Mouse (Mus musculus) heart, adult 18-20 months (tissue): ENCODE data around the gene Tbx21. TPM values are rescaled to one million over a fixed set of nuclear protein-coding genes. Genes with fewer than 3 reads are reported as not detected.

Experiments used
- microRNA-seq, 2 experiments: library from miRNA; unstranded; fragments of <30 nt; microRNA quantifications; one replicate each; pipeline ENCODE4 v1.2.0; 2022
- total RNA-seq, 2 experiments: library from RNA; stranded (reverse); gene quantifications; 2 replicates each; pipeline ENCODE4 v1.2.3; 2021

Gene Tbx21
- total RNA-seq, 2 experiments from 2014 or later = 0.10 to 0.41 TPM

Small RNA genes within 50 kb of the gene (microRNA-seq; reads per million reads assigned to microRNA genes)
- 0.38 to 0.81 reads per million in 2 experiments for gene Mir7235
- 3.2 to 4.6 reads per million in 2 experiments for gene Mir8103

Other genes starting within 250 kb of the Tbx21 start
- gene Cdk5rap3, start 198.8 kb downstream of the Tbx21 start, total RNA-seq = 10 to 100 TPM; 23.4 to 25.1 TPM
- 1 to 10 TPM in 1 of 2 experiments, under 1 TPM in 1; 0.79 to 2.2 TPM for gene Prr15l, start 187.2 kb downstream of the Tbx21 start, total RNA-seq
- gene Pnpo, start 171.3 kb downstream of the Tbx21 start, total RNA-seq = 10 to 100 TPM; 16.7 to 17.4 TPM
- gene Sp2, start 132.4 kb downstream of the Tbx21 start, total RNA-seq = 10 to 100 TPM in 1 of 2 experiments, 1 to 10 TPM in 1; 7.4 to 10.3 TPM
- gene Sp6, start 101.9 kb downstream of the Tbx21 start, total RNA-seq = under 1 TPM in 1 of 2 experiments, not detected in 1; 0.21 TPM
- 10 to 100 TPM; 15.4 TPM for gene Scrn2, start 85.4 kb downstream of the Tbx21 start, total RNA-seq
- under 1 TPM; 0.25 to 0.36 TPM for gene Lrrc46, start 73.9 kb downstream of the Tbx21 start, total RNA-seq
- 10 to 100 TPM; 92.1 to 94.8 TPM for gene Mrpl10, start 73.8 kb downstream of the Tbx21 start, total RNA-seq
- 1 to 10 TPM; 3.8 to 5.1 TPM for gene Osbpl7, start 64.7 kb downstream of the Tbx21 start, total RNA-seq
- gene Tbkbp1, start 36.2 kb upstream of the Tbx21 start, total RNA-seq = 10 to 100 TPM; 12.5 to 15.0 TPM
- gene Kpnb1, start 72.5 kb upstream of the Tbx21 start, total RNA-seq = 10 to 100 TPM; 80.8 to 82.9 TPM
- 10 to 100 TPM; 75.9 to 77.7 TPM for gene Npepps, start 165.3 kb upstream of the Tbx21 start, total RNA-seq
- 10 to 100 TPM; 59.6 to 70.9 TPM for gene Mrpl45, start 200.4 kb upstream of the Tbx21 start, total RNA-seq
- gene Gpr179, start 236.7 kb upstream of the Tbx21 start, total RNA-seq = not detected
- gene Socs7, start 247.2 kb upstream of the Tbx21 start, total RNA-seq = 10 to 100 TPM; 21.9 to 22.8 TPM